Mouse (Mus musculus) heart, embryonic 16.5 days (tissue): ENCODE results near the gene Tbc1d4. TPM values are rescaled to one million over a fixed set of nuclear protein-coding genes. Genes with fewer than 3 reads are reported as not detected.
A peak's percentile ranks its signal among the peaks of the same experiment; 100 is the strongest.

Experiments
- ATAC-seq: fragments of 200-750 bp; cut with Nextera tagmentation; replicated peaks from 2 replicates; pipeline ENCODE4 v1.8.0; 2017; ENCODE audit warnings: moderate number of reproducible peaks; ENCODE audit not compliant: insufficient read depth, low FRiP score; ENCODE audit errors: extremely low read depth
- H3K27ac ChIP-seq: fragments of 300-500 bp; sonication (generic); 2 replicates; pipeline ENCODE4 v1.5.1; 2014; ENCODE audit warnings: mild to moderate bottlenecking, low read length, control low read depth, moderate library complexity
- H3K27me3 ChIP-seq: fragments of 300-500 bp; sonication (generic); 2 replicates; pipeline ENCODE4 v1.6.1; 2014; ENCODE audit warnings: low read length, mixed read lengths; ENCODE audit not compliant: control insufficient read depth, insufficient read depth
- H3K36me3 ChIP-seq: fragments of 300-500 bp; sonication (generic); 2 replicates; pipeline ENCODE4 v1.6.1; 2014; ENCODE audit not compliant: control insufficient read depth, insufficient read depth
- H3K4me1 ChIP-seq: fragments of 300-500 bp; sonication (generic); 2 replicates; pipeline ENCODE4 v1.6.1; 2014; ENCODE audit warnings: low read length, mixed read lengths; ENCODE audit not compliant: control insufficient read depth, insufficient read depth
- H3K4me2 ChIP-seq: fragments of 300-500 bp; sonication (generic); 2 replicates; pipeline ENCODE4 v1.6.1; 2014; ENCODE audit warnings: low read depth, mild to moderate bottlenecking, control low read depth, low read length
- H3K4me3 ChIP-seq: fragments of 300-500 bp; sonication (generic); 2 replicates; pipeline ENCODE4 v1.5.1; 2014; ENCODE audit warnings: mild to moderate bottlenecking, control low read depth, low read length
- H3K9ac ChIP-seq: fragments of 300-500 bp; sonication (generic); 2 replicates; pipeline ENCODE4 v1.6.1; 2014; ENCODE audit warnings: low read length, control low read depth
- H3K9me3 ChIP-seq: fragments of 300-500 bp; sonication (generic); replicated peaks from 2 replicates; pipeline ENCODE4 v1.6.1; 2016; ENCODE audit warnings: low read length; ENCODE audit not compliant: control insufficient read depth
- WGBS: fragments of 180-500 bp; shearing (Covaris S2); extraction: QIAGEN DNeasy Blood & Tissue Kit; methylation state at CpG from one replicate; pipeline ENCODE4 v1.1.7; 2014; 5-methylcytosine and 5-hydroxymethylcytosine counted together
- polyA plus RNA-seq: library from polyadenylated mRNA; unstranded; fragments of >200 nt; fragmentation: Nextera tagmentation; extraction: Ambion mirVana; gene quantifications from 2 replicates; pipeline ENCODE4 v1.2.1, GENCODE M21; 2015

The Tbc1d4 gene
- polyA plus RNA-seq, 1 experiment from 2014 or later: 25.9 TPM

GRCm38 (mm10) chr14:101515271-101515670 lies 93.7 kb downstream of the Tbc1d4 start:
- Histone ChIP-seq H3K36me3 (no peaks in the 10 kb centered on the region), H3K4me1 (peaks cover 21% of the 10 kb centered on the region), H3K9ac (no peak overlapping the region), H3K27me3 (no peaks in the 10 kb centered on the region), H3K4me3 (no peak overlapping the region), H3K4me2 (no peak overlapping the region), H3K9me3 (no peaks in the 10 kb centered on the region), H3K27ac (no peak overlapping the region)
- ATAC-seq: no peak
- WGBS: 64% methylated on average over 4 of the region's 4 CpGs

GRCm38 (mm10) chr14:101514557-101514971 lies 94.4 kb downstream of the Tbc1d4 start:
- Histone ChIP-seq H3K9ac (no peak overlapping the region), H3K9me3 (no peaks in the 10 kb centered on the region), H3K27me3 (no peaks in the 10 kb centered on the region), H3K4me1 (peaks cover 21% of the 10 kb centered on the region), H3K36me3 (no peaks in the 10 kb centered on the region), H3K27ac (no peak overlapping the region), H3K4me3 (no peak overlapping the region), H3K4me2 (no peak overlapping the region)
- ATAC-seq: no peak
- WGBS: 65% methylated on average over 5 of the region's 5 CpGs

- Histone ChIP-seq H3K36me3 (no peaks in the 10 kb centered on the region), H3K27me3 (no peaks in the 10 kb centered on the region), H3K27ac (no peak overlapping the region), H3K4me2 (no peak overlapping the region), H3K9ac (no peak overlapping the region), H3K4me1 (peaks cover 14% of the 10 kb centered on the region), H3K4me3 (no peak overlapping the region), H3K9me3 (no peaks in the 10 kb centered on the region)
- WGBS: 56% methylated on average over 11 of the region's 11 CpGs
- ATAC-seq: no peak
Measured at GRCm38 (mm10) chr14:101513163-101513562, 95.8 kb downstream of the Tbc1d4 start.

- no peaks in the 10 kb centered on the region for H3K9me3 ChIP-seq
- no peak overlapping the region; the same call in 1 of the 2 replicates for H3K27ac ChIP-seq
- H3K9ac ChIP-seq: no peak overlapping the region
- peak overlapping the region; percentile 28; the same call in 1 of the 2 replicates for H3K4me2 ChIP-seq
- peaks cover 13% of the 10 kb centered on the region for H3K4me1 ChIP-seq
- 56% methylated on average over 8 of the region's 8 CpGs for WGBS
- no peak for ATAC-seq
- H3K4me3 ChIP-seq: no peak overlapping the region
- H3K36me3 ChIP-seq: peaks cover 4% of the 10 kb centered on the region; the same call in 1 of the 2 replicates
- no peaks in the 10 kb centered on the region for H3K27me3 ChIP-seq
Measured at GRCm38 (mm10) chr14:101511410-101511809, 97.6 kb downstream of the Tbc1d4 start.

- ATAC-seq: 0 out of 2 replicates have a peak, but pooled peaks have one; percentile 18
- no peaks in the 10 kb centered on the region for H3K9me3 ChIP-seq
Measured at GRCm38 (mm10) chr14:101510540-101511313, 98.3 kb downstream of the Tbc1d4 start.

GRCm38 (mm10) chr14:101509759-101510158 lies 99.2 kb downstream of the Tbc1d4 start:
- 80% methylated on average over 7 of the region's 7 CpGs for WGBS
- no peak overlapping the region for H3K27ac ChIP-seq

More at GRCm38 (mm10) chr14:101510540-101511313, 98.3 kb downstream of the Tbc1d4 start:
- WGBS: 70% methylated on average over 13 of the region's 13 CpGs
- H3K4me2 ChIP-seq: peak overlapping the region; percentile 8; the same call in 1 of the 2 replicates
- peaks cover 4% of the 10 kb centered on the region; the same call in 1 of the 2 replicates for H3K36me3 ChIP-seq
- no peak overlapping the region for H3K4me3 ChIP-seq
- peak overlapping the region; percentile 44 for H3K27ac ChIP-seq
- H3K27me3 ChIP-seq: no peaks in the 10 kb centered on the region
- no peak overlapping the region; the same call in 1 of the 2 replicates for H3K9ac ChIP-seq
- peaks cover 13% of the 10 kb centered on the region for H3K4me1 ChIP-seq

GRCm38 (mm10) chr14:101507956-101508355 lies 101.0 kb downstream of the Tbc1d4 start:
- Histone ChIP-seq H3K4me1 (peaks cover 12% of the 10 kb centered on the region), H3K9ac (no peak overlapping the region), H3K4me3 (no peak overlapping the region), H3K36me3 (peaks cover 4% of the 10 kb centered on the region; the same call in 1 of the 2 replicates), H3K27ac (no peak overlapping the region), H3K9me3 (no peaks in the 10 kb centered on the region), H3K27me3 (no peaks in the 10 kb centered on the region), H3K4me2 (no peak overlapping the region)
- WGBS: 76% methylated on average over 7 of the region's 7 CpGs
- ATAC-seq: no peak

More at GRCm38 (mm10) chr14:101509759-101510158, 99.2 kb downstream of the Tbc1d4 start:
- peaks cover 4% of the 10 kb centered on the region; the same call in 1 of the 2 replicates for H3K36me3 ChIP-seq
- no peak overlapping the region for H3K4me3 ChIP-seq
- peaks cover 17% of the 10 kb centered on the region for H3K4me1 ChIP-seq
- H3K9ac ChIP-seq: no peak overlapping the region
- ATAC-seq: no peak
- H3K4me2 ChIP-seq: no peak overlapping the region
- H3K9me3 ChIP-seq: no peaks in the 10 kb centered on the region
- no peaks in the 10 kb centered on the region for H3K27me3 ChIP-seq

- Histone ChIP-seq H3K4me3 (no peak overlapping the region), H3K27me3 (no peaks in the 10 kb centered on the region), H3K9ac (no peak overlapping the region), H3K4me1 (peaks cover 12% of the 10 kb centered on the region), H3K36me3 (peaks cover 4% of the 10 kb centered on the region; the same call in 1 of the 2 replicates), H3K27ac (no peak overlapping the region), H3K4me2 (no peak overlapping the region), H3K9me3 (no peaks in the 10 kb centered on the region)
- no peak for ATAC-seq
- 85% methylated on average over 17 of the region's 17 CpGs for WGBS
Measured at GRCm38 (mm10) chr14:101507146-101507545, 101.8 kb downstream of the Tbc1d4 start.

GRCm38 (mm10) chr14:101505805-101506204 lies 103.2 kb downstream of the Tbc1d4 start:
- Histone ChIP-seq H3K4me3 (no peak overlapping the region), H3K27me3 (no peaks in the 10 kb centered on the region), H3K4me1 (peaks cover 9% of the 10 kb centered on the region), H3K9me3 (no peaks in the 10 kb centered on the region), H3K36me3 (peaks cover 4% of the 10 kb centered on the region; the same call in 1 of the 2 replicates), H3K27ac (no peak overlapping the region), H3K4me2 (no peak overlapping the region), H3K9ac (no peak overlapping the region)
- no peak for ATAC-seq
